Mouse (Mus musculus) cerebellum, adult 11-12 months (tissue): Measurements from ENCODE around the gene Ano4.

ENCODE experiments used
- DNase-seq: peaks from one replicate; pipeline ENCODE4 v3.0.0; 2022

The Ano4 gene

GRCm38 (mm10) chr10:89344491-89345195, at the start of gene Ano4:
TSS of gene Ano4 (minus strand) at chr10:89344762.
- no peak for DNase-seq

DNA sequence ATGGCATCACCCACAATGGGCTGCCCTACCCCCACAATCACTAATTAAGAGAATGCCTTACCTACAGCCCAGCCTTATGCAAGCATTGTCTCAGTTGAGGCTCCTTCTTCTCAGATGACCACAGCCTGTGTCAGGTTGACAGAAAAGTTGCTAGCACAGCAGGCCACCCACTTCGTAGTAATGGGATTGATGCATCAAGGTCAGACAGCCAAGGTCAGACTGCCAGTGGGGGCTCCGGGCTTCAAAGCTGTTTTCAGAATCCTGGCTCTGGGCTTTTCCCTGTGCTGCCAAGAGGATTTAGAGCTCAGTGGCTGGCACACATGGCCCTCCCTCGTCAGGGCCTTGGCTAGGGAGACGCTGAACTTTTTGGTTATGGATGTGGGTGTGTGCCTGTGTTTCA, 48.1 kb upstream of the Ano4 start:
- no peak for DNase-seq

- no peak for DNase-seq
Measured at GRCm38 (mm10) chr10:89391571-89392163, 47.1 kb upstream of the Ano4 start.

DNA sequence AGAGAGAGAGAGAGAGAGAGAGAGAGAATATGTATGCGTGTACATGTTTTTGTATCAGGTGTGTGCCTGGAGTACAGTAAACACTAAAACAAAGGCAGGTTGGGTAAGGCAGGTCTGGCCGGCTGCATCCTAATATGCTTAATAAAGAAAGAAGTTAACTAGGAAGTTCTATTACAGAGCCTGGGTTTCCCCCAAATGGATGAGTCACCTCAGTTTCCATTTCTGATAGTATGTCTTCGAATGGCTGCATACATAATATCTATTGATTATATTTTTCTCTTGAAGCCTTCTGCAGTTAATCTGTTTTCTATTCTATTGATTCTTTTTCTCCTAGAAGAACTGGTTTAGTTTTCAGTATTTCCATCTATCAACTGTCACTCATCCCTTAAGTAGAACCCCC, 41.9 kb upstream of the Ano4 start:
- no peak for DNase-seq

- no peak for DNase-seq
Measured at GRCm38 (mm10) chr10:89383462-89383861, 38.9 kb upstream of the Ano4 start.

GRCm38 (mm10) chr10:89377750-89378149, 33.2 kb upstream of the Ano4 start:
- DNase-seq: no peak

- no peak for DNase-seq
Measured at GRCm38 (mm10) chr10:89370051-89370450, 25.5 kb upstream of the Ano4 start.

DNA sequence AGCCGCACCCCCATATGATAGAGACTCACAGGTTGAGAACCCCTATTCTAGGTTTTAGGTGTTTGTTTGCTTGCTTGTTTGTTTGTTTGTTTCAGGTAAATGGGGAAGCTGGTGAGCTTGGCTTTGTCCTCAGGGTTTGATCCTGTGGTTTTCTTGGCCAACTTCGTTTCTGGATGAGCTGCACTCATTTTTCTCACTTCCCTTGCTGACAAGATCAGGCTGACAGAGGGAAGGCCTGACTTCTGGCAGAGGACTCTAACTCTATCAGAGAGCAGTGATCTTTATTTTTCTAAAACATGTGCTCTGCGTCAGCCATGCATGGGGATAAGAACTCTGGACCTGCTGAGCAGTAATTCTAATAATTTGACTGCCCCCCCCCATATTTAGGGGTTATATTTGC, 14.4 kb upstream of the Ano4 start:
- DNase-seq: no peak

- no peak for DNase-seq
Measured at GRCm38 (mm10) chr10:89354639-89355038, 10.1 kb upstream of the Ano4 start.

DNA sequence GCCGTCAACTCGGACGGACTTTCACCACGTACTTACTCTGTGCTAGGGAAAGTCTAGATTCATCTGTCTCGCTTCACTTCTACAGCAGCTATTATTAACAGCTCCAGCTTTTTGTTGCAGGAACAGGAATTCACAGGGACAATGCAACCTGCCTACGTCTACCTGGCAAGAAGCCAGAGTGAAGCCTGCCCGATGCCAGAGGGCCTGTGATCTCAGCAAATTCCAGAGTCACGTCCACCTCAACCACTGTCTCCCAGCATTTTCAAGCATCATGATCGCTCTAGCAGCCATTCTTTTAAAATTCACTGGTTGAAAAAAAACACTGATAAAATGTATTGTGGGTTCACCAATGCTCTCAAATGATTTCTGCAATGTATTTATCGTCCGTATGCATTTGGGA, 6.9 kb upstream of the Ano4 start:
- no peak for DNase-seq

DNA sequence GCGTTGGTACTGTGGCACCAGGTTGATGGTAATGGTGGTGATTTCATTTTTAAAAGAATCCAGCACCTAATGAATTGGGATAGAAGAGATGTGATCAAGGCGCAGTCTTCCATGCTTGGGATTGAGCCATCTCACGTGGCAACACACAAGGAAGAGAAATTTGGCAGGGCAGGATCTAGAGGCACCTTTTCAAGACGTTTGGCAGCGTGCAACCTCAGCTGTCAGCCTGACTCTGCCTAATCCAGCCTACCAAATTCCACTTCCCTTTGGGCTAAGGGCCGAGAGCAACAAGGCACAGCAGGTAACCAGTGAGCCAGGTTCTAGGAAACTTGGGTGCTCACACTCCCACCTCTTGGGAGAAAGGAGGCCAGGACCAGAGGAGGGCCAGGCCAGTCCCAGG, 1.0 kb upstream of the Ano4 start:
- DNase-seq: no peak

- DNase-seq: no peak
Measured at GRCm38 (mm10) chr10:89345196-89345533, 603 bp upstream of the Ano4 start.

- no peak for DNase-seq
Measured at GRCm38 (mm10) chr10:89344132-89344490, 451 bp downstream of the Ano4 start.

- DNase-seq: no peak
Measured at GRCm38 (mm10) chr10:89343716-89344115, 846 bp downstream of the Ano4 start.

GRCm38 (mm10) chr10:89330261-89330660, 14.3 kb downstream of the Ano4 start:
- DNase-seq: no peak

- no peak for DNase-seq
Measured at GRCm38 (mm10) chr10:89329806-89330205, 14.8 kb downstream of the Ano4 start.

DNA sequence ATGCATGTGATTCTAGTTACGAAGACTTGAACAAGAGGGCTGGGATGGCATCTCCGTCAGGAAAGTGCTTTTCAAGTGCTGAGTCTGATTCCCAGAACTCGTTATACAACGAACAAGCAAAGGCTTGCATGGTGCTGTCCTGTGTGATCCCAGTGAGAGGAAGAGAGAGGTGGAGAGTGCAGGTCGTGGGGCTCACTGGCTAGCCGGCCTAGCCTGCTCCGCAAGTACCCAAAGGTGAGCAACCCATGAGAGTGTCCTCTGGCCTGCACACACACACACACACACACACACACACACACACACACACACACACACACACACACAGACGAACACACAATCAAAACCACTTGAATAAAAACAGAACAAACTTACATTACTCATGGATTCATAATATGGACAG, 15.7 kb downstream of the Ano4 start:
- no peak for DNase-seq

- peak; percentile 27 for DNase-seq
Measured at GRCm38 (mm10) chr10:89327004-89327511, 17.5 kb downstream of the Ano4 start.

DNA sequence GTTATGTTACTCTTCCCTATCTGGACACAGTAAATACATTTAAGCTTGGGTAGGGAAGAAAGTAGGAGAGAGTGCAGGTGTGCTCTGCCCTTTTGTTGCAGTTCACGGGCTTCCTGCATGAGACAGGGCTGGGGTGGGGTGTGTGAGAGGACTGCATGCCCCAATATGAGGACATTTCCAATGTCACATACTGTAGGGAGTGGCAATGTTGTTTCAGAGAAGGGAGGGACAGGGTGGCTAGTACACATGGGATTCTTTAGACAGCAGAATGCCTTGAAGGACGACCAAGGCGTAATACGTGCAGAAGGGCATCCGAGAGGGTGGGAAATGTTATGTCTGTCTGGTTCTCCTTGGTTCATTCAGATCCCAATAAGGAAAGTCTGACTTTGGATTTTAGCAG, 18.2 kb downstream of the Ano4 start:
- DNase-seq: no peak

GRCm38 (mm10) chr10:89307566-89307965, 37.0 kb downstream of the Ano4 start:
- DNase-seq: no peak

GRCm38 (mm10) chr10:89300346-89300745, 44.2 kb downstream of the Ano4 start:
- no peak for DNase-seq

- no peak for DNase-seq
Measured at GRCm38 (mm10) chr10:89292784-89293183, 51.8 kb downstream of the Ano4 start.

- DNase-seq: no peak
Measured at GRCm38 (mm10) chr10:89290698-89291097, 53.9 kb downstream of the Ano4 start.

- no peak for DNase-seq
Measured at GRCm38 (mm10) chr10:89289290-89289689, 55.3 kb downstream of the Ano4 start.

GRCm38 (mm10) chr10:89280402-89280801, 64.2 kb downstream of the Ano4 start:
- no peak for DNase-seq
